Mouse (Mus musculus): ENCODE measurements at regions not wholly inside any gene's neighbourhood (a gene's known extent, or its start where the extent isn't known, plus 50 kb on each side); places are given as distances from the start of the nearest gene placed in this dataset.
"Not testable (repeated sequence)": the region's sequence is repeated elsewhere in the genome, so short reads cannot be mapped to it uniquely, and the experiment has no call there.

- not testable (repeated sequence) for DNase-seq (ENCODE audit: low spot score in 2 of 2)
These were observed 63.2 kb downstream of the Hlx start for GRCm38 (mm10) chr1:184669173-184669572.

GRCm38 (mm10) chr1:184668428-184668827 lies 64.0 kb downstream of the Hlx start:
- DNase-seq (ENCODE audit: low spot score in 2 of 2), result no peak

GRCm38 (mm10) chr1:184668022-184668421 lies 64.4 kb downstream of the Hlx start:
- DNase-seq (ENCODE audit: low spot score in 2 of 2), result no peak

GRCm38 (mm10) chr1:184665243-184665642 lies 67.2 kb downstream of the Hlx start:
- DNase-seq (ENCODE audit: low spot score in 2 of 2), result no peak

GRCm38 (mm10) chr1:184664098-184664375 lies 68.4 kb downstream of the Hlx start:
- DNase-seq (ENCODE audit: low spot score in 2 of 2), result no peak

GRCm38 (mm10) chr1:184663300-184664097 lies 68.9 kb downstream of the Hlx start:
- no peak for DNase-seq (ENCODE audit: low spot score in 2 of 2)

GRCm38 (mm10) chr1:184650541-184651105 lies 81.8 kb downstream of the Hlx start:
- DNase-seq (ENCODE audit: low spot score in 2 of 2), result no peak

- DNase-seq (ENCODE audit: low spot score in 2 of 2), result no peak
These were observed 84.4 kb downstream of the Hlx start for GRCm38 (mm10) chr1:184647920-184648540.

GRCm38 (mm10) chr1:184644767-184645598 lies 87.4 kb downstream of the Hlx start:
- no peak for DNase-seq (ENCODE audit: low spot score in 2 of 2)

GRCm38 (mm10) chr1:184630695-184631475 lies 101.5 kb downstream of the Hlx start:
- DNase-seq (ENCODE audit: low spot score in 2 of 2), result no peak

GRCm38 (mm10) chr1:184629194-184629593 lies 103.2 kb downstream of the Hlx start:
- no peak for DNase-seq (ENCODE audit: low spot score in 2 of 2)

GRCm38 (mm10) chr1:184628566-184629168 lies 103.8 kb downstream of the Hlx start:
- no peak for DNase-seq (ENCODE audit: low spot score in 2 of 2)

- no peak for DNase-seq (ENCODE audit: low spot score in 2 of 2)
These were observed 110.0 kb downstream of the Hlx start for GRCm38 (mm10) chr1:184622462-184622861.

GRCm38 (mm10) chr1:184621950-184622349 lies 110.5 kb downstream of the Hlx start:
- DNase-seq (ENCODE audit: low spot score in 2 of 2), result no peak

GRCm38 (mm10) chr1:184617853-184618454 lies 114.5 kb downstream of the Hlx start:
- DNase-seq (ENCODE audit: low spot score in 2 of 2), result no peak

GRCm38 (mm10) chr1:184615991-184616390 lies 116.4 kb downstream of the Hlx start:
- DNase-seq (ENCODE audit: low spot score in 2 of 2), result no peak

- DNase-seq (ENCODE audit: low spot score in 2 of 2), result no peak
These were observed 117.6 kb downstream of the Hlx start for GRCm38 (mm10) chr1:184614699-184615415.

- no peak for DNase-seq (ENCODE audit: low spot score in 2 of 2)
These were observed 119.5 kb downstream of the Hlx start for GRCm38 (mm10) chr1:184612880-184613279.

GRCm38 (mm10) chr1:184608938-184609337 lies 123.5 kb downstream of the Hlx start:
- DNase-seq (ENCODE audit: low spot score in 2 of 2), result no peak

GRCm38 (mm10) chr1:184608338-184608737 lies 124.1 kb downstream of the Hlx start:
- no peak for DNase-seq (ENCODE audit: low spot score in 2 of 2)
